Mouse (Mus musculus) neural tube, embryonic 12.5 days (tissue): ENCODE results near the gene Mnd1. TPM values are rescaled to one million over a fixed set of nuclear protein-coding genes. Genes with fewer than 3 reads are reported as not detected.

Experiments used
- ATAC-seq: fragments of 200-750 bp; cut with Nextera tagmentation; 2 replicates; pipeline ENCODE4 v1.8.0; 2017; ENCODE audit warnings: low read depth, mild to moderate bottlenecking, moderate TSS enrichment, moderate library complexity; ENCODE audit not compliant: low FRiP score
- H3K27ac ChIP-seq: fragments of 300-500 bp; sonication (generic); 2 replicates; pipeline ENCODE4 v1.5.1; 2016
- H3K27me3 ChIP-seq: fragments of 300-500 bp; sonication (generic); replicated peaks from 2 replicates; pipeline ENCODE4 v1.6.1; 2016; ENCODE audit warnings: mild to moderate bottlenecking
- H3K36me3 ChIP-seq: fragments of 300-500 bp; sonication (generic); 2 replicates; pipeline ENCODE4 v1.6.1; 2016; ENCODE audit warnings: mild to moderate bottlenecking
- H3K4me1 ChIP-seq: fragments of 300-500 bp; sonication (generic); 2 replicates; pipeline ENCODE4 v1.6.1; 2016
- H3K4me2 ChIP-seq: fragments of 300-500 bp; sonication (generic); replicated peaks from 2 replicates; pipeline ENCODE4 v1.6.1; 2016; ENCODE audit warnings: mild to moderate bottlenecking
- H3K4me3 ChIP-seq: fragments of 300-500 bp; sonication (generic); 2 replicates; pipeline ENCODE4 v1.5.1; 2016
- H3K9ac ChIP-seq: fragments of 300-500 bp; sonication (generic); 2 replicates; pipeline ENCODE4 v1.6.1; 2016; ENCODE audit warnings: mild to moderate bottlenecking
- H3K9me3 ChIP-seq: fragments of 300-500 bp; sonication (generic); 2 replicates; pipeline ENCODE4 v1.6.1; 2016; ENCODE audit warnings: mild to moderate bottlenecking
- WGBS: fragments of 180-500 bp; shearing (Covaris S2); methylation state at CpG from one replicate; pipeline ENCODE4 v1.1.7; 2016; 5-methylcytosine and 5-hydroxymethylcytosine counted together
- polyA plus RNA-seq: library from polyadenylated mRNA; unstranded; fragments of >200 nt; fragmentation: Nextera tagmentation; extraction: Ambion mirVana; gene quantifications from 2 replicates; pipeline ENCODE4 v1.2.1, GENCODE M21; 2016

Mnd1 gene
- polyA plus RNA-seq, 1 experiment from 2014 or later, result 6.2 TPM

GRCm38 (mm10) chr3:84125704-84126289, 29.8 kb downstream of the Mnd1 start:
- Histone ChIP-seq H3K4me2 (no peak overlapping the region), H3K27ac (no peak overlapping the region), H3K27me3 (no peaks in the 10 kb centered on the region), H3K9ac (no peak overlapping the region), H3K36me3 (no peaks in the 10 kb centered on the region), H3K9me3 (no peaks in the 10 kb centered on the region), H3K4me3 (no peak overlapping the region), H3K4me1 (no peaks in the 10 kb centered on the region)
- ATAC-seq, result no peak
- WGBS, result 54% methylated on average over 6 of the region's 6 CpGs

- Histone ChIP-seq H3K27ac (no peak overlapping the region), H3K4me3 (no peak overlapping the region), H3K9me3 (no peaks in the 10 kb centered on the region), H3K4me2 (no peak overlapping the region), H3K36me3 (no peaks in the 10 kb centered on the region), H3K27me3 (no peaks in the 10 kb centered on the region), H3K4me1 (no peaks in the 10 kb centered on the region), H3K9ac (no peak overlapping the region)
- no peak for ATAC-seq
- 64% methylated on average over 3 of the region's 3 CpGs for WGBS
Observed at GRCm38 (mm10) chr3:84123461-84123860, 32.1 kb downstream of the Mnd1 start.

- ATAC-seq, result no peak
- Histone ChIP-seq H3K9ac (no peak overlapping the region), H3K4me1 (no peaks in the 10 kb centered on the region), H3K9me3 (no peaks in the 10 kb centered on the region), H3K27me3 (no peaks in the 10 kb centered on the region), H3K27ac (no peak overlapping the region), H3K4me2 (no peak overlapping the region), H3K4me3 (no peak overlapping the region), H3K36me3 (no peaks in the 10 kb centered on the region)
- WGBS, result 78% methylated on average over 7 of the region's 7 CpGs
Observed at GRCm38 (mm10) chr3:84118718-84119117, 36.9 kb downstream of the Mnd1 start.

- H3K9me3 ChIP-seq, result no peaks in the 10 kb centered on the region
- WGBS, result 87% methylated on average over 7 of the region's 7 CpGs
- no peak overlapping the region for H3K4me2 ChIP-seq
- H3K27ac ChIP-seq, result no peak overlapping the region
- no peaks in the 10 kb centered on the region for H3K27me3 ChIP-seq
- H3K36me3 ChIP-seq, result no peaks in the 10 kb centered on the region
- ATAC-seq, result no peak
- H3K4me3 ChIP-seq, result no peak overlapping the region
- no peak overlapping the region for H3K9ac ChIP-seq
- H3K4me1 ChIP-seq, result no peaks in the 10 kb centered on the region
Observed at GRCm38 (mm10) chr3:84118178-84118577, 37.4 kb downstream of the Mnd1 start.

- H3K9me3 ChIP-seq, result no peaks in the 10 kb centered on the region
- H3K27ac ChIP-seq, result no peak overlapping the region
- no peak overlapping the region for H3K9ac ChIP-seq
- no peak overlapping the region for H3K4me2 ChIP-seq
- H3K27me3 ChIP-seq, result no peaks in the 10 kb centered on the region
- no peak overlapping the region for H3K4me3 ChIP-seq
- ATAC-seq, result no peak
- no peaks in the 10 kb centered on the region for H3K4me1 ChIP-seq
- WGBS, result 81% methylated on average over 2 of the region's 2 CpGs
- no peaks in the 10 kb centered on the region for H3K36me3 ChIP-seq
Observed at GRCm38 (mm10) chr3:84108614-84109013, 47.0 kb downstream of the Mnd1 start.

GRCm38 (mm10) chr3:84106106-84106505, 49.5 kb downstream of the Mnd1 start:
- Histone ChIP-seq H3K9ac (no peak overlapping the region), H3K4me2 (no peak overlapping the region), H3K27me3 (no peaks in the 10 kb centered on the region), H3K36me3 (no peaks in the 10 kb centered on the region), H3K27ac (no peak overlapping the region), H3K4me1 (no peaks in the 10 kb centered on the region), H3K4me3 (no peak overlapping the region), H3K9me3 (no peaks in the 10 kb centered on the region)
- WGBS, result 72% methylated on average over 2 of the region's 2 CpGs
- ATAC-seq, result no peak

- Histone ChIP-seq H3K9me3 (no peaks in the 10 kb centered on the region), H3K4me1 (no peaks in the 10 kb centered on the region), H3K27ac (no peak overlapping the region), H3K9ac (no peak overlapping the region), H3K4me3 (no peak overlapping the region), H3K27me3 (no peaks in the 10 kb centered on the region), H3K4me2 (no peak overlapping the region), H3K36me3 (no peaks in the 10 kb centered on the region)
- 88% methylated on average over 2 of the region's 2 CpGs for WGBS
- ATAC-seq, result no peak
Observed at GRCm38 (mm10) chr3:84103536-84103935, 52.0 kb downstream of the Mnd1 start.

- ATAC-seq, result no peak
- H3K9ac ChIP-seq, result no peak overlapping the region
- no peaks in the 10 kb centered on the region for H3K9me3 ChIP-seq
- H3K36me3 ChIP-seq, result no peaks in the 10 kb centered on the region
- whole genome bisulfite sequencing, result 95% methylated on average over 2 of the region's 2 CpGs
- H3K4me3 ChIP-seq, result no peak overlapping the region
- no peak overlapping the region for H3K4me2 ChIP-seq
- no peak overlapping the region for H3K27ac ChIP-seq
- H3K27me3 ChIP-seq, result no peaks in the 10 kb centered on the region
- H3K4me1 ChIP-seq, result no peaks in the 10 kb centered on the region
Observed at GRCm38 (mm10) chr3:84092875-84093274, 62.7 kb downstream of the Mnd1 start.

GRCm38 (mm10) chr3:84090982-84091381, 64.6 kb downstream of the Mnd1 start:
- H3K4me3 ChIP-seq, result no peak overlapping the region
- ATAC-seq, result no peak
- no peaks in the 10 kb centered on the region for H3K9me3 ChIP-seq
- 35% methylated on average over 2 of the region's 2 CpGs for WGBS
- no peak overlapping the region for H3K4me2 ChIP-seq
- no peaks in the 10 kb centered on the region for H3K27me3 ChIP-seq
- no peaks in the 10 kb centered on the region for H3K4me1 ChIP-seq
- no peak overlapping the region for H3K9ac ChIP-seq
- H3K36me3 ChIP-seq, result no peaks in the 10 kb centered on the region
- no peak overlapping the region for H3K27ac ChIP-seq

- Histone ChIP-seq H3K27me3 (no peaks in the 10 kb centered on the region), H3K4me1 (no peaks in the 10 kb centered on the region), H3K36me3 (no peaks in the 10 kb centered on the region), H3K9ac (no peak overlapping the region), H3K4me2 (no peak overlapping the region), H3K4me3 (no peak overlapping the region), H3K9me3 (no peaks in the 10 kb centered on the region; the same call in 1 of the 2 replicates), H3K27ac (no peak overlapping the region)
- no peak for ATAC-seq
- WGBS, result 59% methylated on average over 2 of the region's 2 CpGs
Observed at GRCm38 (mm10) chr3:84086921-84087320, 68.7 kb downstream of the Mnd1 start.

GRCm38 (mm10) chr3:84086337-84086736, 69.2 kb downstream of the Mnd1 start:
- H3K4me3 ChIP-seq, result no peak overlapping the region
- H3K36me3 ChIP-seq, result no peaks in the 10 kb centered on the region
- no peaks in the 10 kb centered on the region for H3K4me1 ChIP-seq
- no peaks in the 10 kb centered on the region for H3K27me3 ChIP-seq
- ATAC-seq, result no peak
- H3K9me3 ChIP-seq, result no peaks in the 10 kb centered on the region; the same call in 1 of the 2 replicates
- H3K4me2 ChIP-seq, result no peak overlapping the region
- 94% methylated on average over 7 of the region's 7 CpGs for WGBS
- no peak overlapping the region for H3K27ac ChIP-seq
- H3K9ac ChIP-seq, result no peak overlapping the region

GRCm38 (mm10) chr3:84085429-84085828, 70.2 kb downstream of the Mnd1 start:
- Histone ChIP-seq H3K27me3 (no peaks in the 10 kb centered on the region), H3K9me3 (no peaks in the 10 kb centered on the region; the same call in 1 of the 2 replicates), H3K4me3 (no peak overlapping the region), H3K4me2 (no peak overlapping the region), H3K4me1 (no peaks in the 10 kb centered on the region), H3K9ac (no peak overlapping the region), H3K27ac (no peak overlapping the region), H3K36me3 (no peaks in the 10 kb centered on the region)
- no peak for ATAC-seq
- 35% methylated on average over 9 of the region's 9 CpGs for WGBS

- Histone ChIP-seq H3K27me3 (no peaks in the 10 kb centered on the region), H3K9ac (no peak overlapping the region), H3K27ac (no peak overlapping the region), H3K4me2 (no peak overlapping the region), H3K36me3 (no peaks in the 10 kb centered on the region), H3K4me3 (no peak overlapping the region), H3K9me3 (peaks cover 6% of the 10 kb centered on the region; the same call in 1 of the 2 replicates), H3K4me1 (0 out of 2 replicates have a peak, but pooled peaks cover 2% of the 10 kb centered on the region)
- no peak for ATAC-seq
- 94% methylated on average over 4 of the region's 4 CpGs for WGBS
Observed at GRCm38 (mm10) chr3:84081208-84081722, 74.3 kb downstream of the Mnd1 start.
